Comparison of ENCODE assay signal across 32 mouse cellular contexts in the genomic region with DNA sequence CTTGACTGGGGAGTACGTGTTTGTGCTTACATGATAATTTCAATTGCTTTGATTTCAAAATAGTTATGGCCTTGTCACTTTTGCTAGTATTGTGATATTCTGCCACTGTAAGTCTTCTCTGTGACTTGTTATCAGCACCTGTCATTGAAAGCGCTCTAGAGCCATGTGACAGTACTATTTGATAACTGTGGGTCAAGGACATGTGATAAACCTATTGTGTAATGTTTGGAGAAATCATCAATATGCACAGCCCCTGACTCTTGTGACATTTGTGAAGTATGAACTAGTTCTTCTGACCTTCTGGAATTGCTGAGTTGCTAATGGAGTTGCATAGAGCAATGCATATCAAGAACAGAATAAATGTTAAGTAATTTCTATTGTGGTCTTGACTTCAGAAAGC.
"Had no signal": no experiment of that assay in that cellular context is flagged by ENCODE, and none has a peak within 500 bp of the region (broad histone marks: within the 10 kb centered on the region; RNA-seq: fewer than 3 reads in every experiment).

No protein-coding gene starts in this region.

- H3K4me1 ChIP-seq: limb, embryonic 10.5 days; limb, embryonic 12.5 days; limb, embryonic 13.5 days; limb, embryonic 15.5 days; liver, embryonic 12.5 days; liver, embryonic 13.5 days; liver, embryonic 15.5 days; lung, embryonic 15.5 days; megakaryocyte, embryonic 14.5 days; midbrain, embryonic 10.5 days; midbrain, embryonic 12.5 days; midbrain, embryonic 13.5 days; midbrain, embryonic 15.5 days; neural tube, embryonic 12.5 days had no signal

- H3K9me3 ChIP-seq: limb, embryonic 10.5 days; limb, embryonic 12.5 days; limb, embryonic 13.5 days; limb, embryonic 15.5 days; liver, embryonic 12.5 days; liver, embryonic 13.5 days; liver, embryonic 15.5 days; lung, embryonic 15.5 days; midbrain, embryonic 10.5 days; midbrain, embryonic 12.5 days; midbrain, embryonic 13.5 days; midbrain, embryonic 15.5 days; neural tube, embryonic 12.5 days had no signal

- H3K36me3 ChIP-seq: limb, embryonic 10.5 days; limb, embryonic 12.5 days; limb, embryonic 13.5 days; limb, embryonic 15.5 days; liver, embryonic 12.5 days; liver, embryonic 13.5 days; liver, embryonic 15.5 days; lung, embryonic 15.5 days; midbrain, embryonic 10.5 days; midbrain, embryonic 12.5 days; midbrain, embryonic 13.5 days; midbrain, embryonic 15.5 days; neural tube, embryonic 12.5 days had no signal

- DNase-seq: left cerebral cortex, postnatal 4 days; liver; liver, embryonic 13.5 days; liver, postnatal 0 days; lung, adult 18-20 months; lung, adult 2 months; lung, embryonic 14.5 days; lung, postnatal 10 days; lung, postnatal 14 days; lung, postnatal 36 days; lung, postnatal 4 days; midbrain, embryonic 14.5 days had no signal

- H3K27ac ChIP-seq: left cerebral cortex, adult 2 months; limb, embryonic 10.5 days; limb, embryonic 12.5 days; limb, embryonic 13.5 days; limb, embryonic 15.5 days; liver, embryonic 12.5 days; liver, embryonic 13.5 days; liver, embryonic 14.5 days; liver, embryonic 15.5 days; lung, embryonic 15.5 days; macrophage; midbrain, embryonic 10.5 days; midbrain, embryonic 12.5 days; midbrain, embryonic 13.5 days; midbrain, embryonic 15.5 days; neural tube, embryonic 12.5 days had no signal

- H3K27me3 ChIP-seq: limb, embryonic 12.5 days; limb, embryonic 13.5 days; limb, embryonic 15.5 days; liver, embryonic 12.5 days; liver, embryonic 13.5 days; liver, embryonic 15.5 days; lung, embryonic 15.5 days; megakaryocyte, embryonic 14.5 days; midbrain, embryonic 12.5 days; midbrain, embryonic 13.5 days; midbrain, embryonic 15.5 days; neural tube, embryonic 12.5 days had no signal

- H3K9ac ChIP-seq: limb, embryonic 12.5 days; limb, embryonic 13.5 days; limb, embryonic 15.5 days; liver, embryonic 12.5 days; liver, embryonic 13.5 days; liver, embryonic 14.5 days; liver, embryonic 15.5 days; liver, postnatal 0 days; lung, embryonic 14.5 days; lung, embryonic 15.5 days; midbrain, embryonic 12.5 days; midbrain, embryonic 13.5 days; midbrain, embryonic 15.5 days; neural tube, embryonic 12.5 days had no signal

- H3K4me3 ChIP-seq: left cerebral cortex, adult 2 months; limb, embryonic 10.5 days; limb, embryonic 12.5 days; limb, embryonic 13.5 days; limb, embryonic 15.5 days; liver, embryonic 12.5 days; liver, embryonic 13.5 days; liver, embryonic 15.5 days; lung, embryonic 15.5 days; megakaryocyte, embryonic 14.5 days; midbrain, embryonic 10.5 days; midbrain, embryonic 12.5 days; midbrain, embryonic 13.5 days; midbrain, embryonic 15.5 days; myocyte; neural tube, embryonic 12.5 days had no signal

- ATAC-seq: liver, embryonic 12.5 days; liver, postnatal 0 days; lung, postnatal 0 days; midbrain, embryonic 13.5 days; midbrain, embryonic 15.5 days; midbrain, embryonic 16.5 days had no signal

- H3K4me2 ChIP-seq: limb, embryonic 12.5 days; limb, embryonic 13.5 days; limb, embryonic 15.5 days; liver, embryonic 12.5 days; liver, embryonic 13.5 days; liver, embryonic 15.5 days; lung, embryonic 14.5 days; lung, embryonic 15.5 days; midbrain, embryonic 11.5 days; midbrain, embryonic 12.5 days; midbrain, embryonic 13.5 days; midbrain, embryonic 15.5 days; neural tube, embryonic 12.5 days had no signal
